Mouse (Mus musculus) kidney, postnatal 10 days (tissue): ENCODE data around the gene Slbp.

Source experiments
- DNase-seq: peaks from one replicate; pipeline ENCODE4 v3.0.0; 2021; ENCODE audit warnings: mixed read lengths

Gene Slbp

DNA sequence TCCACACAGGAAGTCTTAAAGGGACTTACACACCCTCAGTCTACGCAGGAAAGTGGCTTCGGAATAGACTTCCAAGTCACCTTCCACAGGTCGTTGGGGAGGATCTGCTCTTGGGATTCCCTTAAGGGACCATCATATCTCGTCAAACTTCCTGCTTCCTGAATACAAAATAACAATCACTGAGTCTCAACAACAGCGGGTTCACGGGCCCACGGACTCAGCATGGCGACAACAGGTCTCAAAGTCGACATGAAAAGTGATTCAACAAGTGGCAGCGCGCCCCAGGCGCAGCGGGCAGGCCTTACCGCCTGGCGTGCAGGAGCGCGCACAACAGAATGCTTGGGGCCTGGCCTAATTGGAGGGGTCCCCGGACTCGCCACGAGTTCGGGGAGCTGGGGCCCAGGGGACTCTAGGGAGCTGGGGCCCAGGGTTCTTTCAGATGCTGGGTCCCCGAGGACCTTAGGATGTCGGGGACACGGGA is 23.5 kb downstream of the Slbp start:
- DNase-seq, result peak; percentile 63

DNA sequence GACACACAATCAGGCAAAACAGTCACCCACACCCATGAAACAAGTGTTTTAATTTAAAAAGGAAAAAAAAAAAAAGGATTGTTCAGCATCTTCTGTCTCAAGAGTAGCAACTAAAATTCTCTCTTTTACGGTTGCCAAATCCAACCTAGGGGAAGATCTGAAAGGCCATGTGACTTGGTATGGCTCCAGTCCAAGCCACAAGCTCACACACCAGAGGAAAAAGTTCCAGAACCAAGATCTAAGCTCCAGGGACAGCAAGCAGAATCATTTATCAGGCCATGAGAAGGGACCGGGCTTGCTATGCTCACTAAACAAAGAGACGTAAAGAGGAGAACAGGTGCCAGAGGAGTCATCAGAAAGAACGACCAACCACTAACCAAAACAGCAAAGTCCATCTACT is 24.4 kb downstream of the Slbp start:
- no peak for DNase-seq

DNA sequence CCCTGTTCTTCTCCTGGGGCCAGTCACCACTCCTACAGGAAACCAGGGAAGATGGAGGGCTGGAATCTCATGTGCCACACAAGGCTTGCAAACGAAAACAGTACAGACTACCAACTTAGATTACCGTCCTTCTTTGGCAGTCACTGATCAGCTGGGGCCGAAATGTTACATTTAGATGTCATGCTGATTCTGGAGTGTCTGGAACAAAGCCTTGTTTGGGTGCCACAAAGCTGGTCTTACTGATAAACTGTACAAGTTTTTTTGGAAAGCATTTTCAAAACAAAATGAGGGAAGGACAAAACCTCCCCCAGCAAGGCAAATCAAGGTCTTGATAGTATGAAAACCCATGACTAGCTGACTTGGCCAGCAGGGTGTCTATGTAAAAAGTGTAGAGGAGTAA is 28.6 kb downstream of the Slbp start:
- no peak for DNase-seq

DNA sequence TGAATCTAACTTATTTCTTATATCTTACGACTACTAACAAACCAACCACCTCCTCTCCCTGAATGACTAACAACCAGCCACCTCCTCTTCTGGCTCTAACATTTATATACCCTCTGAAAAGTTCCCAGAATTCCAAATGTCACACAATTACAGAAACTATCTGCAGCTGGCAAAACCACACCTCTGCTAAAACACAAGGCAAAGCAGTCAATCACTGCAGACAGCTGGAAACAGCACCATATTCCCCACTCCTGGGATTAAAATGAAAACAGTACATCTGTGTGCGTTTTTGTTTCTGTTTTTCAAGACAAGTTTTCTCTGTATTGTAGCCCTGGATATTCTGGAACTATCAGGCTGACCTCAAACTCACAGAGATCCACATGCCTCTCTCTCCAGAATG is 29.7 kb downstream of the Slbp start:
- DNase-seq, result no peak

DNA sequence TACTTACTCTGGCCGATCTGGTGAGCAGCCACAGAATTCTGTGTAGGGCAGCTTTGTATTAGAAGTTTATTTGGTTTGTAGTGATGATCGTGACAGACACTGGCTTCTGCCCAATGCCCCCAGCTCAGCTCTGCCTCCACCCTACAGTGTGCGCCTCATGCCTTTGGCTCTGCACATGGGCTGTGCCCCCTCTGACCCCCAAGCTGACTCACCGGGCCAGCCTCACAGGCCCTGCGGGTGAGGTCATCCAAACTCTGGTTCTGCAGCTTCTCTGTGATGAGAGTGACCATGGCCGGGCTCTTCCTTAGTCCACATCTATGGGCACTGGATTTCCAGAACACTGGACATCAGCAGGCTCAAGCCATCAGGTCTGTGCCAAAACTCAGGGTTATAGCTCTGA is 38.0 kb downstream of the Slbp start:
- no peak for DNase-seq

DNA sequence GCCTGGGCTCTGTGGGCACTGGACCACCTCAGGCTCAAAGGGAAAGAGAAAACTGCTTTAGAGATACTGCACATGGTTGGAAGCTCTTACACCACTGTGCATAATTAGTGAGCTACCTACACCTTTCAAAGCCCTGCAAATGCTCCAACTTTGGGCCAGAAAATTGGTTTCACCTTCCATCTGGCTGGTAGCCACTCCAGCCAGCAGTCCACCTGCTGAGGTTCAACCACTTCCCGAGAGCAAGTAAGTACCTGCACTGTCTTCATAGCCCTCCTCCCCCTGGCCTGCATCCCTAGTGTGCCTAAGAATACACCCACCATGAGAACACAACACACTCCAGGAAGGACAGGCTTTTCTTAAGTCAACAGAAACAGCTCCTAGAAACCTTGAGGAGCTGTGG is 40.6 kb downstream of the Slbp start:
- no peak for DNase-seq

DNA sequence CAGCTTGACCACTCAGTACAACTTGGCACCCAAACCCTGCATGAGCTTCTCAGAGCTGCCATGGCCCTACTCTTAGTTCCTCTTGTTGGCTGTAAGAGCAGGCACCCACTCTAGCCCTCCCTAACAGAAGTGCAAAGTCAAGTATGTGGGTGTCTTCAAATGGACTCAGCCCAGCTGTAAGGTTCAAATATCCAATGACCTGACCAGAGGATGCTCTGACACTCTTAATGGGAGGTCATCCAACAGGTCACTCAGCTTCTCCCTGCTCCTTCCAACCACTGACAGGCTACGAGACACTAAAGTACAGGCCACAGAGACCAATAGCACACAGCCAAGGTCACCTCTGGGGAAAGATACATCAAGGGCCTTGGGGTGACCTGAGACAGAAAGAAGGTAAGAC is 43.1 kb downstream of the Slbp start:
- DNase-seq, result no peak

DNA sequence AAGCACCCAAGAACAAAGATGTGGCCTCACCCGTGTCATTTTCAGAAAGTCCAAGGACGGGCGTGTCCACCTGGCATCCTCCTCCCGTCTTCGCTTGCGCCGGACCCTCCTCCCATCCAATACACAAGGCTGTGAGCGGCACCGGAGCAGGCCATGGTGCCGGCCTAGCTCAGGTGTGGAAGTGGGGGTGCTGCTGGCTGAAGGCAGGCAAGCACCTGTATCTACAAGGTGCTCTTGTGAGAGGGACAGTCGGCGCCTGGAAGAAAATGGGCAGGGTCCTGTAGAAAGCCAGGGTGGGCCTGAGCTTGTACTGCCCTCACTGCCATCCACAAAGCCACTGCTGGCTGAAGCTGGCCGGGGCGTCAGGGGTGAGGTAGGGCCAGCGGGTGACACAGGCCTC is 44.9 kb downstream of the Slbp start:
- no peak for DNase-seq

DNA sequence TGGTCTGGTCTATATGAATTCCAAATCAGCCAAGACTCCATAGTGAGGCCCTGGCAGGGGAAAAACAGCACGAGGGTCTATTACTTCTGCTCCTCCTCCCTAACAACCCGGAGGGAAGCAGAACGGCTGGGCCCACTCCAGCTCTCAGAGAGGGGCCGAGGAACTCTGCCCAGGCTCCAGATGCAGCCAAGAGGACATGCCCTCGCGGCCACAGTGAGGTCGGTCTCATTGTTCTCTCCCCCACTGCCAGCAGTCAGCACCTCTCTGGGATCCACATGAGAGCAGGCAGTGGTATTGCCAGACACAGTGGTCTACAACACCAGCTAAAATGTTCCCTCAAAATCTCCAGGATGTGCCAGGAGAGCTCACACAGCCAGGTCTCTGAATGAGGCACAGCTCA is 45.7 kb downstream of the Slbp start:
- DNase-seq, result no peak

DNA sequence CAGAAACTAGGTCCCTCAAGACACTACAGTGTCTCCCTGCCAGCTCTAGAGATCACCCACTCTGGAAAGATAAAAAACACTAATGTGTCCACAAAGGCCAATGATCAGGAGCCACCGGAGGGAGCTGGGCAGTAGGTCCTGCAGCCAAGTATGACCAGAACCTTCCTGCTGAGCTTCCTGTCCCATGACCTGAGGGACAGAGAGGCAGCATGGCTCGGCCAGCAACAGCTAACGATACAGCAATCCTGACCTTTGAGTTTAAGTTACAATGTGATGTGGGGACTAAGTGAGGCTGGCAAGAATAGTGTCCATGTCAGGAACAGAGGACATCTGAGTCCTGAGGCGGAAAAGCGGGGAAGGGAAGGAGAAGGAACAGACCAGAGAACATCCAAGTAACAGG is 47.1 kb downstream of the Slbp start:
- no peak for DNase-seq

DNA sequence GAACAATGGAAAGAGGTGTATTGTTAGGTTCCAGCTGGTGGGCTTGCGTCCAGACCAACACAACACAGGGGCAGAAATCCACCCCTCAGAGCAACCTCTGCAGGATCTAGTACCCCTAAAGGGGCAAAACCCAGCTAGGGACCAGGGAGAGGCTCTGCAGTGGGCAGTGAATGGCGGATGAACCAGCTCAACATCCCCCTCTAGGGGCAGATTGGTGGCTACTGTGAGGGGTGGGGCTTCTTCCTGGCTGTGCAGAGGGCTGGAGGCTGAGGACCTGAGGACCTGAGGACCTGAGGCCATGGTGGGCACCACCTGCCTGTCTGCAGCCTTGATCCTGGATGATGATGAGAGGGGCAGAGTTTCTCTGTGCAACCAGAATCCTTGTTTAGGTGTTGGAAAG is 58.8 kb downstream of the Slbp start:
- DNase-seq, result no peak

DNA sequence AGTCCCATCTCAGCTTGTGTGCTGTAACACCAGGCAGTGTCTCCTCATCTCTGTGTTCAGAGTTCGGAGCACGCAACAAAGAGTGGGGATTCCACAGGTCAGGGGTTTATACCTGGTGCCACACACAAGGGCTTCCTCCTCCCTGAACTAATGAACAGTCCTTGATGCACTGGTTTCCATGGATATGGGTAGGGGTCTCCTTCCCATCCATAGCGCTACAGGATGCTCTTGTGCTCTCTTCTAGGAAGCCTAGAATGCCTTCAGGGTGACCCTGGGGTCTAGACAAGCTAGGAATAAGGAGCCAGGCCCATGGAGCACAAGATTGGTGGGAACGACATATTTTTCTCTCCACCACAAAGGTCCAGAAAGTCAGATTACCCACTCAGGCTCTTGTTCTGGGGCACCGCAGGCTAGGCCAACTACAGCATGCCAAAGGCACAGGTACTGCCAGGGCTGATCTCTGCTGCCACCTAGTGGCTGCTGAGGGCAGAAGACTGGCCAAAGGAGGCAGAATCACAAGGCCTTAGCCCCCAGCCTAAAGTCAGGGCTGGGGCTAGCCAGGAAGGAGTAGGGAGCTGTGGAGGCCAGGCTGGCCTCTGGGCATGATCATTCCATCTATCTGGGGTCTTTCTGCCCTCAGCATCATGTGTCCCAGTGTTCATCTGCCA is 63.0 kb downstream of the Slbp start:
- DNase-seq, result peak; percentile 85

DNA sequence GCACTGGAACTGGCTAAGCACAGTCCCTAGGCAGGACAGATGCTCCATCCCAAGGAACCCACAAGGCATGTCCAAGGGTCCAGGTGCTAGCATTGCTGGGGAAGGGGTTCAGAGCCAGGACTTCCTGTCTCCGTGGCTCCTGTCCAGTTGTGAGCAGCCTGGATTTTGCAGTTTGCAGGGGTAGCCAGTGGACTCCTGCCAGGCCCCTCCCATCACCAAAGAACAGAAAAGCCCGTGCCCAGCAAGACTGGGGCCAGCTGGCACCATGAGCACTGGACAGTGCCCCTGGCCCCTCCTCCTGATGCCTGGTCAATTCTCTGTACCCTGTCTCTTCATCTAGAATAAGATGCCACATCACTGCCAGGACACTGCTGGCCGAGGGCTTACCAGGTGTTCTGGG is 64.3 kb downstream of the Slbp start:
- DNase-seq, result no peak

DNA sequence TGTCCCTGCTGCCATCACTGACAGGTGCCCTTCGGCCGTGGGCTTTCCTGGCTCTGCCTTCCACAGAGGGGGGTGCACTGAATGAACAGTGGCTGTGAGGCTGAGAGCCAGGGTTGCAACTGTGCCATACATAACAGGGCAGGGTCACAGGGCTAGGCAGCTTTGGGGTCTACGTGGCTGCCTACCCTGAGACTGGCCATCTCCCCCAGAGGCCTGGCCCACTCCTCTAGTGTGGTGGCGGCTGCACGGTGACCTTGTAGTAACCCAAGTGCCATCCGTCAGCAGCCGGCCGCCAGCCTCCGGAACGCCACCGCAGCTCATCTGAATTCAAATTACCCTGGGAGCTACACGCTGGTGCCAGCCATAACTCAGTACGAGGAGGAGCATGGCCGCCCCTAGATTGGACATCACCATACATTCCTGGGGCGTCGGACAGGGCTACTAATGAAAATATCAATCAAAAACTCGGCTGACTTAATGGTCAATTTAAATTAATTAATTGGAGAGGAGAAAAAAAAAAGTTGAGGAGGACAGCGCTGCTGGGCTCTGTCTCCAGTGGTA is 64.8 kb downstream of the Slbp start:
- no peak for DNase-seq
